Comparison of ENCODE assay signal across 8 mouse cellular contexts in the genomic region with DNA sequence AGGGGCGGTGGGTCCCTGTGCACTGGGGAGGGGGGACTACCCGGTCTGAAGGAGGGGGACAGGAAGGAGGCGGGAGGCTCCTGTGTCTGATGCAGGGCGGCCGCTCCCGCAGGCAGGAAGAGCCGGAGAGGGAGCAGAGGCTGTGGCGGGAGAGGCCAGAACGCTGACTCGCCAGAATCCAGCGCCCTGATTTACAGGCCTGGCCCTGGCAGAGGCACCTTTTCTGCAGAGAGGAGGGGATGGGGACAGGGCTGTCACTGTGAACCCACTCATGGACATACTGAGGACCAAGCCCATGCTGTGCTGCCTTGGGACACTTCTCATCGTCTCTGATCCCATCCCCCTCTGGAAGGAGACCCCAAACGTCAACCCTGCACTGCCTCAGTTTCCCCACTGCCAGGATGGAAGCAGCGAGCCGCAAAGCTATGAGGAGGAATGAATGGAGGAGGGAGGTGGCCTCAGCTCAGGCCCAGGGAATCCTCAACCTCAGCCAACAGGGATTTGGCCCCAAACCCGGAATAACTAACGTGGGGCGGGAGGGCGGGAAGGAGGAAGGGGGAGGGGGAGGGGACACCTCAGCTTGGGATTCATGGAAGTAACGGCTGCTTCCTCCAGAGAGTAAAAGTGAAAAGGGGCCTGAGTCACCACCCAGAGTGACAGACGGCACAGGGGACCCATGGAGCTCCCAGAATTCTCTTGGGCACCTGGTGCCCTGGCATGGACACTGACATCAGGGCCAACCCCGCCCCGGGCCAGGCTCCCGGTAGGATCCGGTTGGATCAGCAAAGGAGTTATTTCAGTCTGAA. TPM values are rescaled to one million over a fixed set of nuclear protein-coding genes. Genes with fewer than 3 reads are reported as not detected.
DNase-seq lines count a peak whose midpoint lies in the region; ATAC-seq and TF ChIP-seq lines count a peak whose summit lies in the region.

No protein-coding gene starts in this region.

- peak overlapping the region; percentile 71 for H3K27ac ChIP-seq in intestine, embryonic 15.5 days
- H3K27ac ChIP-seq in limb, embryonic 14.5 days (replicated peaks; ENCODE audit: low read depth, low read length): peak overlapping the region; percentile 50
- H3K27ac ChIP-seq in neural tube, embryonic 12.5 days: no peak overlapping the region

- no peaks in the 10 kb centered on the region for H3K9me3 ChIP-seq in intestine, embryonic 15.5 days
- no peaks in the 10 kb centered on the region for H3K9me3 ChIP-seq in limb, embryonic 14.5 days (ENCODE audit: control insufficient read depth, low read length)
- H3K9me3 ChIP-seq in neural tube, embryonic 12.5 days: no peaks in the 10 kb centered on the region

- H3K4me3 ChIP-seq in intestine, embryonic 15.5 days (replicated peaks): peak overlapping the region; percentile 66
- H3K4me3 ChIP-seq in limb, embryonic 14.5 days (replicated peaks; ENCODE audit: low read length): peak overlapping the region; percentile 73
- H3K4me3 ChIP-seq in neural tube, embryonic 12.5 days: no peak overlapping the region

- H3K4me1 ChIP-seq in intestine, embryonic 15.5 days (replicated peaks): peaks cover 31% of the 10 kb centered on the region
- peaks cover 25% of the 10 kb centered on the region for H3K4me1 ChIP-seq in limb, embryonic 14.5 days (ENCODE audit: control insufficient read depth, insufficient read depth, low read length)
- peaks cover 40% of the 10 kb centered on the region for H3K4me1 ChIP-seq in neural tube, embryonic 12.5 days

- no peak for TF ChIP-seq POLR2A in limb, embryonic 14.5 days (IDR thresholded peaks at IDR 0.05; ENCODE audit: borderline replicate concordance, extremely low read depth, insufficient read depth, insufficient read length)

- H3K4me2 ChIP-seq in intestine, embryonic 15.5 days (replicated peaks): peak overlapping the region; percentile 85
- H3K4me2 ChIP-seq in limb, embryonic 14.5 days (replicated peaks; ENCODE audit: low read depth, low read length, severe bottlenecking): peak overlapping the region; percentile 71
- peak overlapping the region; percentile 65 for H3K4me2 ChIP-seq in neural tube, embryonic 12.5 days (replicated peaks)

- ATAC-seq in granulocyte monocyte progenitor cell, adult 5-6 weeks (replicated peaks; ENCODE audit: poor library complexity, severe bottlenecking): peak; percentile 9; the same call in 1 of the 2 replicates
- ATAC-seq in intestine, embryonic 15.5 days: peak; percentile 14; the same call in 1 of the 2 replicates
- ATAC-seq in limb, embryonic 14.5 days (ENCODE audit: low FRiP score, low read depth): no peak
- ATAC-seq in neural tube, embryonic 12.5 days (ENCODE audit: low FRiP score, low read depth): no peak
- ATAC-seq in megakaryocyte progenitor cell, adult 5-6 weeks (replicated peaks; ENCODE audit: poor library complexity): no peak

- DNase-seq in spleen, postnatal 10 days (ENCODE audit: low spot score in 2 of 2): peak; percentile 5 to 23
- DNase-seq in spleen, postnatal 14 days (ENCODE audit: low spot score in 2 of 2): no peak
- peak; percentile 24 to 48 for DNase-seq in cerebellum, postnatal 4 days (ENCODE audit: low spot score in 2 of 2)
- DNase-seq in limb, embryonic 14.5 days (ENCODE audit: low spot score): no peak

- H3K9ac ChIP-seq in intestine, embryonic 15.5 days: peak overlapping the region; percentile 35; the same call in 1 of the 2 replicates
- H3K9ac ChIP-seq in limb, embryonic 14.5 days (ENCODE audit: low read depth, low read length, severe bottlenecking): peak overlapping the region; percentile 77
- H3K9ac ChIP-seq in neural tube, embryonic 12.5 days: no peak overlapping the region

- no peaks in the 10 kb centered on the region for H3K27me3 ChIP-seq in intestine, embryonic 15.5 days (replicated peaks)
- H3K27me3 ChIP-seq in limb, embryonic 14.5 days (ENCODE audit: control insufficient read depth, insufficient read depth, low read length): 0 out of 2 replicates have a peak, but pooled peaks cover 4% of the 10 kb centered on the region
- H3K27me3 ChIP-seq in neural tube, embryonic 12.5 days (replicated peaks): peaks cover 59% of the 10 kb centered on the region

- H3K36me3 ChIP-seq in intestine, embryonic 15.5 days: no peaks in the 10 kb centered on the region
- peaks cover 24% of the 10 kb centered on the region for H3K36me3 ChIP-seq in limb, embryonic 14.5 days (ENCODE audit: control insufficient read depth, insufficient read depth, low read length)
- H3K36me3 ChIP-seq in neural tube, embryonic 12.5 days: 0 out of 2 replicates have a peak, but pooled peaks cover 7% of the 10 kb centered on the region

- WGBS in intestine, embryonic 15.5 days: 11% methylated on average over 25 of the region's 25 CpGs
- WGBS in limb, embryonic 14.5 days: 7% methylated on average over 23 of the region's 25 CpGs
- WGBS in neural tube, embryonic 12.5 days: 3% methylated on average over 24 of the region's 25 CpGs

RNA-seq across cellular contexts. Expression of a gene that starts 31.0 kb away (rescaled TPM):
- 39.6 and 41.7 TPM in 2 replicates for total RNA-seq in granulocyte monocyte progenitor cell, adult 5-6 weeks (2014; fragmentation: Nextera tagmentation)
- total RNA-seq in granulocyte monocyte progenitor cell, adult 5-6 weeks (2017): 5.3 and 10.5 TPM in 2 replicates
- 52.8 and 56.0 TPM in 2 replicates for polyA plus RNA-seq in intestine, embryonic 15.5 days (2015; fragmentation: Nextera tagmentation; extraction: Ambion mirVana)
- polyA plus RNA-seq in limb, embryonic 14.5 days (2012; rRNA removed): 38.1 and 56.4 TPM in 2 replicates
- 97.3 and 98.9 TPM in 2 replicates for polyA plus RNA-seq in limb, embryonic 14.5 days (2014; fragmentation: Nextera tagmentation; extraction: Ambion mirVana)
- polyA plus RNA-seq in neural tube, embryonic 12.5 days (2016; fragmentation: Nextera tagmentation; extraction: Ambion mirVana): 21.7 and 22.2 TPM in 2 replicates
- total RNA-seq in megakaryocyte progenitor cell, adult 5-6 weeks (2015): 35.5 and 36.8 TPM in 2 replicates
- total RNA-seq in megakaryocyte progenitor cell, adult 5-6 weeks (2017): 4.0 and 5.0 TPM in 2 replicates

RNA-seq across cellular contexts. Expression of a gene that starts 31.6 kb away (rescaled TPM):
- 37.5 and 43.6 TPM in 2 replicates for total RNA-seq in granulocyte monocyte progenitor cell, adult 5-6 weeks (2014; fragmentation: Nextera tagmentation)
- 11.5 and 13.3 TPM in 2 replicates for total RNA-seq in granulocyte monocyte progenitor cell, adult 5-6 weeks (2017)
- polyA plus RNA-seq in intestine, embryonic 15.5 days (2015; fragmentation: Nextera tagmentation; extraction: Ambion mirVana): 235 and 288 TPM in 2 replicates
- polyA plus RNA-seq in limb, embryonic 14.5 days (2012; rRNA removed): 7.5 and 7.8 TPM in 2 replicates
- polyA plus RNA-seq in limb, embryonic 14.5 days (2014; fragmentation: Nextera tagmentation; extraction: Ambion mirVana): 4.3 and 4.6 TPM in 2 replicates
- polyA plus RNA-seq in neural tube, embryonic 12.5 days (2016; fragmentation: Nextera tagmentation; extraction: Ambion mirVana): 2.1 and 2.7 TPM in 2 replicates
- total RNA-seq in megakaryocyte progenitor cell, adult 5-6 weeks (2015): 31.0 and 31.4 TPM in 2 replicates
- 7.5 and 17.1 TPM in 2 replicates for total RNA-seq in megakaryocyte progenitor cell, adult 5-6 weeks (2017)

RNA-seq across cellular contexts. Expression of a gene that starts 35.6 kb away (rescaled TPM):
- total RNA-seq in granulocyte monocyte progenitor cell, adult 5-6 weeks (2014; fragmentation: Nextera tagmentation): 2.2 TPM in 1 of 2 replicates, not detected in the other
- not detected in 2 replicates for total RNA-seq in granulocyte monocyte progenitor cell, adult 5-6 weeks (2017)
- polyA plus RNA-seq in intestine, embryonic 15.5 days (2015; fragmentation: Nextera tagmentation; extraction: Ambion mirVana): 1.4 TPM in 1 of 2 replicates, not detected in the other
- polyA plus RNA-seq in limb, embryonic 14.5 days (2012; rRNA removed): 6.8 and 9.5 TPM in 2 replicates
- polyA plus RNA-seq in limb, embryonic 14.5 days (2014; fragmentation: Nextera tagmentation; extraction: Ambion mirVana): 0.99 and 1.2 TPM in 2 replicates
- 2.3 and 2.5 TPM in 2 replicates for polyA plus RNA-seq in neural tube, embryonic 12.5 days (2016; fragmentation: Nextera tagmentation; extraction: Ambion mirVana)
- not detected in 2 replicates for total RNA-seq in megakaryocyte progenitor cell, adult 5-6 weeks (2015)
- 0.46 TPM in 1 of 2 replicates, not detected in the other for total RNA-seq in megakaryocyte progenitor cell, adult 5-6 weeks (2017)

RNA-seq across cellular contexts. Expression of a gene that starts 40.2 kb away (rescaled TPM):
- 4.0 TPM in 1 of 2 replicates, not detected in the other for total RNA-seq in granulocyte monocyte progenitor cell, adult 5-6 weeks (2014; fragmentation: Nextera tagmentation)
- 0.30 TPM in 1 of 2 replicates, not detected in the other for total RNA-seq in granulocyte monocyte progenitor cell, adult 5-6 weeks (2017)
- 2.8 and 3.6 TPM in 2 replicates for polyA plus RNA-seq in intestine, embryonic 15.5 days (2015; fragmentation: Nextera tagmentation; extraction: Ambion mirVana)
- polyA plus RNA-seq in limb, embryonic 14.5 days (2012; rRNA removed): 4.3 and 5.0 TPM in 2 replicates
- polyA plus RNA-seq in limb, embryonic 14.5 days (2014; fragmentation: Nextera tagmentation; extraction: Ambion mirVana): 1.1 and 2.9 TPM in 2 replicates
- polyA plus RNA-seq in neural tube, embryonic 12.5 days (2016; fragmentation: Nextera tagmentation; extraction: Ambion mirVana): 5.0 and 5.3 TPM in 2 replicates
- 2.6 and 3.0 TPM in 2 replicates for total RNA-seq in megakaryocyte progenitor cell, adult 5-6 weeks (2015)
- 0.62 and 1.7 TPM in 2 replicates for total RNA-seq in megakaryocyte progenitor cell, adult 5-6 weeks (2017)

RNA-seq across cellular contexts. Expression of a gene that starts 40.2 kb away (rescaled TPM):
- total RNA-seq in granulocyte monocyte progenitor cell, adult 5-6 weeks (2014; fragmentation: Nextera tagmentation): 12.2 and 34.9 TPM in 2 replicates
- 41.8 and 46.2 TPM in 2 replicates for total RNA-seq in granulocyte monocyte progenitor cell, adult 5-6 weeks (2017)
- polyA plus RNA-seq in intestine, embryonic 15.5 days (2015; fragmentation: Nextera tagmentation; extraction: Ambion mirVana): 89.2 and 100 TPM in 2 replicates
- polyA plus RNA-seq in limb, embryonic 14.5 days (2012; rRNA removed): 54.3 and 66.7 TPM in 2 replicates
- 60.0 and 63.7 TPM in 2 replicates for polyA plus RNA-seq in limb, embryonic 14.5 days (2014; fragmentation: Nextera tagmentation; extraction: Ambion mirVana)
- polyA plus RNA-seq in neural tube, embryonic 12.5 days (2016; fragmentation: Nextera tagmentation; extraction: Ambion mirVana): 75.6 and 77.9 TPM in 2 replicates
- 9.3 and 13.7 TPM in 2 replicates for total RNA-seq in megakaryocyte progenitor cell, adult 5-6 weeks (2015)
- 36.5 and 52.5 TPM in 2 replicates for total RNA-seq in megakaryocyte progenitor cell, adult 5-6 weeks (2017)

Comparison
In these comparisons a context has a peak if more than half of its experiments do, and no peak if none do; other contexts are left out.
1. DNase-seq: peak in spleen, postnatal 10 days (2 of 2) and cerebellum, postnatal 4 days (2 of 2); none in spleen, postnatal 14 days (0 of 2) and limb, embryonic 14.5 days (single experiment).
2. ATAC-seq: peak in granulocyte monocyte progenitor cell, adult 5-6 weeks (single experiment) and intestine, embryonic 15.5 days (single experiment); none in limb, embryonic 14.5 days (single experiment), neural tube, embryonic 12.5 days (single experiment) and megakaryocyte progenitor cell, adult 5-6 weeks (single experiment).
3. RNA of a gene that starts 31.6 kb away (polyA plus RNA-seq): 235 to 288 TPM in intestine, embryonic 15.5 days; 4.3 to 7.8 TPM in limb, embryonic 14.5 days and 2.1 to 2.7 TPM in neural tube, embryonic 12.5 days; every median in the first group is over 10 times any median in the second.
4. Peak in every context shown above with its lines, with median percentiles within 50 percentile points of each other: H3K4me2 ChIP-seq.